Mouse (Mus musculus) CH12F3 (cell line): Measurements from ENCODE around the gene Eif3d.

ENCODE experiments used
- in situ Hi-C: fragments of 300-500 bp; cut with MboI; formaldehyde crosslinking; loops from 2 replicates; pipeline ENCODE4 v1.14.3; 2020; ENCODE audit warnings: low sequenced_read_pairs

The Eif3d gene

DNA sequence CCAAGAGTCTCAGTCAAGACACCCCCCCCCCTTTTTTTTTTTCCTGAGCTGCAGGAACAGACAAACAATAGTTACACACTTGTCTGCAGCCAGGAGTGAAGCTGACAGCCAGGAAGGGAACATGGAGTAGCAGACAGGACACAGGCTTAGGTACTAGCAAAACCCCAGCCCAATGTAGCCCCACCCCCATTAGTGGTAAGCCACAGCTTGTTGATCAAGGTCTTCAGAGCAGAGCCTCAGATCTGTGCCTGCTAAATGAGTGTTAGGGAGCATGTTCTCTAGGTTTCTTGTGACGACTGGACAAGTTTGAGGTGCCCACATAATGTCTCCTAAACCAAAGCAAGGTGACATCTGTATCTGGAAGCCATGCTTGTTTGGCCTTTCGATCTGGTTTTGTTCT, 16.3 kb downstream of the Eif3d start:
- in situ Hi-C loops = no loop called here

DNA sequence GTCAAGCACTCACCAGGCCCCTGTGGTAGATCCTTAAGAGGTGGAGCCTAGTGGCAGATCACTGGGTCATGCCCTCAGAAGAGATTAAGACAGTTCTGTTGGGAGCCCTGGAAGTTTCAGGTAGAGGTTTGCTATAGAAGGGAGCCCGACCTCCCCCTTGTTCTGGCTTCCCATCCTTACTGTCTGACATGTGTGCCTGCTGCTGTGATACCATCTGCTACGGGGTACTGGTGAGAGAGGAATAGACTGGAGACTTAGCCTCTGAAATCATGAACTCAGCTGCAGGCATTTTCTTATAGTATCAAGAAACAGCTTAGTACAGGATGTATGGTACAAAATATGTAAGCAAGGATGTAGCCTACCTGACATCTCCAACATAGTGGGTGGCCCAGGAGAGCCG, 17.7 kb downstream of the Eif3d start:
- in situ Hi-C loops = no loop called here

DNA sequence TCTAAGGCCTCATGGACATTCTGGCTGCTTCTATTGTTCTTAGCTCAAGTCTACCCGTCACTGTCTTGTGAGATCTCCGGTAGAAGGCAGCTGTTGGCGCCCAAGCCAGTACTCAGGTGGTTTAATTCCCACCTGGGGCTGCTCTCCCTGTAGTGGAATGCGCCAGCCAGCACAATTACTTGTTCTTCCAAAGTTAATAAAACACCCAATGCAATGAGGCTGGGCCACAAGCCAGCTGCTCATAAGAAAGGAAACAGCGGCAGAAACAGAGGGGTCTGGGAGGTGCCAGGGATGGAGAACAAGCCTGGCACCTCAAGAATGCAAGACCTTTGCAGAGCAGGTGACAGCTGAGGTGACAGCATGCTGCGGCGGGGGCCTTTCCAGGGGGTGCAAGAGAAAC, 21.6 kb downstream of the Eif3d start:
- in situ Hi-C loops = no loop called here

DNA sequence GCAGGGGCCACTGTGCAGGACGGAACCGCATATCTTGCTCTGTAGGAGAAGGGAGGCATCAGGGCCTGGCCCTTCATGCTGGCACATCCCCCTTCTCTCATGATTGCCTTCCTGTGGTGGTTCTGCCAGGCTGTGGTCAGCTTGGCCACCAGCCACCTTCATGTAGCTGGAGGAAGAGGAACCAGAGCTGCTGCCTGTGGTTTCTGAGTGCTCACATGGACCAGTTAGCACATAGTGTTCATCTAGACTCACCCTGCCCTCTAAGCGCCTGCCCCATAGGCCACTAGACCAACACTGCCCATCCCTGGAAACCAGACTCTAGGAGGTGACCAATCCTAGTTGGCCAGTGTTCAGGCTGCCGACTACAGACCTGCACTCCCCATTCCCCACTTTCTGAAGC, 24.9 kb downstream of the Eif3d start:
- in situ Hi-C loops = no loop called here

DNA sequence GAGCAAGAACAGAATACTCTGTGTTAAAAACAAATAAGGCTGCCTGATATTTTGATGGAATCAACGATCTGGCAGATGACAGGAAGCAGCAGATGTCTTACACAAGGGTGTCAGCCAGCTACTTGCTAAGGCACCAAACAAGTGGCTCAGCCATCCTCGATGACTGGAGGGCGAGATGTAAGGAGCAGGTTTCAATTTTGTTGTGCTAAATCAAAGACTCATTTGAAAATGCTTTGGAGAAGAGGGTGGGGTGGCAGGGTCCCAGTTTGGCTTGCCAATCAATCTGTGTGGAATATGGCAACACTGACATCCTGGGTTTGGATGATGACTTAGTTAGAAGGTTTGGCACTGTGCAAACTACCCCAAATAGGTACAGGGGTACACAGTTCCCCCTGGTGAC, 29.1 kb downstream of the Eif3d start:
- in situ Hi-C loops = no loop called here

DNA sequence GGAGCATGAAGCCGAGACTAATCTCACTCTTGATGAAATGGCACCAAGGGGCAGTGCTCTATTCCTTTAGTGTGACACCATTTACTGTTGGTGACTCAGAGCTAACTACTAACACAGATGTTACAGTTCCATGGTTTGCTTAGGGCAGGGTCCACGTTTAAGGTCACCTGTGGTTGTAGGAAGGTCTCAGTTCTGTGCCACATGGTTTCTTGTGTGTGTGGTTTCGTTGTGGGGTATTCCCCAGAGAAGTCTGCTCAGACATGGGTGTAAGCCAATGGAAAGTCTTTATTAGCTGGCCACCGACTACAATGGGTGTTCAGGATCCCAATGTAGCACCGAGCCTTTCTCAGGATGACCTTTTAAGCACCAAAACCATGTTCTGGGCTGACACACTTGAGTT, 32.1 kb downstream of the Eif3d start:
- in situ Hi-C loops = no loop called here

DNA sequence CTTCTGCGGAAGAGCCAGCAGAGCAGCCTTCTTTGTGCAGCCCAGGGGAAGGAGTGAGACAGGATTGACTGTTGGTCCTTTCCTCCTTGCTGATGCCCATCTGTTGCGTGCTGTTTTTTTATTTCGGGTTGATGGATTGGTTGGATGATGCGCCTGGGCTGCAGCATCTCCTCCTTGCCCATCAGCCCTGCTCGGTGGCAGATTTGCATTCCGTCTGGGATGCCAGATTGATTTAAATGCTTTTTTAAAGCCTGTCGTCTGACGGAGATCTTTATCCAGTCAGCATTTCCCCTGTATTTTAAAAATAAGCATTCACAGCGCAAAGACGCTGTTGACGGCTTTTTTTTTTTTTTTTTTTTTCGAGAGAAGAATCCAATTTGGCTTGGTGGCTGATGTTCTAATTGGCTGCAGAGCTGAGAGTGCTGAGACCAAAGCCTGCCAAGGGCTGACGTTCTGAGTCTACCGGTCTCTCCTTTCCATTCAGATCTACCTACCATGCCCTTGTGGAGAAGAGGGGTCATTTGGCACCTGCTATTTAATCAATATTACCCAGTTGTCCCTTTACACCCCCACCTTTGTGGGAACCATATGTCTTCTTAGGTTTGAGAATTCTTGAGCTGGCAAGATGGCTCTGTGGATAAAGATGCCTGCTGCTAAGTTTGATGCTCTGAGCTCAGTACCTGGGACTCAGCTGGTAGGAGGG, 34.8 kb downstream of the Eif3d start:
- in situ Hi-C loops = no loop called here

DNA sequence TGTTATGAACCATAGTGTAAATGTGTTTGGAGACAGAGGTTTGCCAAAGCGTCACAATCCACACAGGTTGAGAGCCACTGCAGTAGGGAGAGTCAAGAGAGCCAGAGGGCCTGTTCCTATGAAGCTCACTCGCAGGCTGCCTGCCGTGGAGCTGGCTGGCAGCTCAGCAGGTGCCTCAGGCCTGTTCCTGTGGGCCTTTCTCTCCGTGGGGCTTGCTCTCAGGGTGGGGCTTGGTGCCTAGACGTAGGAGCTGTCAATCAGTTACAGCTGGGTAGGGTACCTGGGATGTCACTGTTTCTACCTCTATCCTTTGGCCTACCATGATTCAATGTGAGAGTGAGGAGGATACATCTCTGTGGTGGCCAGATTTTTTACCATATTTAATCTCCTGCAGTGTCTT, 35.6 kb downstream of the Eif3d start:
- in situ Hi-C loops = no loop called here

DNA sequence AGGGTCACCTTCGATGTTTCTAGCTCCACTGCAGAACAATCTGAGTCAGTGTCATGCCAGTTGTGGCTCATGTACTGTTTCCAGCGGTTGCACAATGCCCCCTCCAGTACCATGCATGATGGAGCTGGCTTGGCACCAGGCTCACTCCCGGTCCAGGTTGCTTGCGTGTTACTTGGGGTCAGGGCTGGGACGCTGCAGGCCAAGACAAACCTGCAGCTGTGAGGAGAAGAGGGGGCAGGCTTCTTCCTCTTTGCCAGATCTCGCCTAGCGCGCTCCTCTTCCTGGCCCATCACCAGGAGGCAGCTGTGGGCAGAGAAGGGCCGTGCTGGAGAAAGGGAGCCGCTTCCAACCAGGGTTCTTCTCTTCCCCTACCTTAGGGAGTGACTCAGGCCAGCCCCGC, 36.3 kb downstream of the Eif3d start:
- in situ Hi-C loops = no loop called here

DNA sequence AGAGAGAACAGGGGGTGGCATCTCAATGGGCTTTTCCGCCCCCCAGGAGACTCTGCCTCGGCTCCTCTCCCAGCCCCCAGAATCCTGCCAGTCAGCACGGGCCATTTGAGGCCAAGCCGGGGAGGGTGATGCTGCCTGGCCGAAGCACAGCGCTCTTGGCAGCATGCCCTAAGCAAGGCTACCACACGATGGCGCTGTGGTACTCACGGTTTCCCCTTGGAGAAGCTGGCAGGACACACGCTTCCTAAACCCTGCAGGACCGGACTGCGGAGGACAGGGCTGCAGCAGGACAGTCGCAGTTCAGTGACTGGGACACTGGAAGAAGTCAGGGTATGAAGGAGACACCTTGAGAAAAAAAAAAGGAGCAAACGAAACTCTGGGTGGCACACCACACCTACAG, 36.8 kb downstream of the Eif3d start:
- in situ Hi-C loops = no loop called here

DNA sequence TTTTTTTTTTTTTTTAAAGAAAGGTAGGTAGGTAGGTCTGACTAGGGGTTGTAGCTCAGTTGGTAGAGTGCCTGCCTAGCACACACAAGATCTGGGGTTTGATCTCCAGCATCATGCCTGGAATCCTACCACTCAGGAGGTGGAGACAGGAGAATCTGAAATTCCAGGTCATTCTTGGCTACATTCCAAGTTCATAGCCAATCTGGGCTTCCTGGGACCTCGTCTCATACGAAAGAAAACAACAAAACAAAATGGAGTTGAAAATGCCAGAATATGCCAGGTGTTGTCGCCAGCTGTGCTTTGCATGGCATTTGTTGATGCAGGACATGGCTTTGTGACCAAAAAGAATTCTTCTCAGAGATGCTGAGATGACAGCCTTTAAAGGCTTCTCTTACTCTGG, 37.4 kb downstream of the Eif3d start:
- in situ Hi-C loops = no loop called here

DNA sequence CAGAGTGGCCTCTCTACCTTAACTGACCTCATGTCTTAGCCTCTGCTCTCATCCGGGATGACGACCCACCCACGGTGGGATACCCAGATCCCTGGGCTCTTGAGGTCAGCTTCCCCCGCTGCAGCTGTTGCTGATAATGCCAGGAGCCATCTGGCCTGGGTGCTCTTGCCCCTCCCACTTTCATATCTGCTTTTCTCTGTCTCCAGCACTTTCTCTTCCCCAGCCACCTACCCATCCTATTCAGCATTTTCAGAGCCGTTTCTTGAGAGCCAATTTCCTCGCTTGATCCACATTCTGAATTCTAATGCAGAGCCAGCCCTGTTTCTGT, 39.0 kb downstream of the Eif3d start:
- in situ Hi-C loops = no loop called here

DNA sequence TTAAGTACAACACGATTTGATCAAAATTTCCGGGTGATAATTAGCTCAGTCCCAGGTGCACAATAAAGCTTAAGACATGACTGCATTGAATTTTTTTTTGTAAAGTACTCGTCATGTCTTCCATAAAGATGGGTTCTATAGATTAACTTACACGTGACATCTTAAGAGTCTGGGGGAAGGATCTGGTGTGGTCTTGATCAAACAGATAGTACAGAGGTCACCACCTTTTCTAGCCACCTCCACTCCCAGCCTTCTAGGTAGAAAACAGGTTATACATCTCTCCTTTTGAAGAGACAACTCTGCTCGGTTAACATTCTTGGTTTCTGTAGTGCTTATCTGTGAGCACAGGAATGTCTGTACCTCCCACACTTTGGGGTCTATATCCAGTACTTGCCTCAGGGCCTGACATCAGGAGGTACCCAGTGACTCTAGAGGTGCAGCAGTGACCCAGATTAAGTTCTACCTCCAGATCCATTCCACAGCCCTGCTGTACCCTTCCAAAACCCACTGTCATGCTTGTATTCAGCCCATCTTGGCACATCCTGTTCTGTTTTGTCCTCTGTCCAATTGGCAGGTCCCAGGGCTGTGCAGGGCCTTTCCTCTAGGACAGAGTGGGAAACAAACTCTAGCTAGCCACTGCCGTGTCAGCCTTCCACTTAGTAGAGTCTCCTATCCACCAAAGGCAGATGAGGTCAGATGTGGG, 39.5 kb downstream of the Eif3d start:
- in situ Hi-C loops = no loop called here

DNA sequence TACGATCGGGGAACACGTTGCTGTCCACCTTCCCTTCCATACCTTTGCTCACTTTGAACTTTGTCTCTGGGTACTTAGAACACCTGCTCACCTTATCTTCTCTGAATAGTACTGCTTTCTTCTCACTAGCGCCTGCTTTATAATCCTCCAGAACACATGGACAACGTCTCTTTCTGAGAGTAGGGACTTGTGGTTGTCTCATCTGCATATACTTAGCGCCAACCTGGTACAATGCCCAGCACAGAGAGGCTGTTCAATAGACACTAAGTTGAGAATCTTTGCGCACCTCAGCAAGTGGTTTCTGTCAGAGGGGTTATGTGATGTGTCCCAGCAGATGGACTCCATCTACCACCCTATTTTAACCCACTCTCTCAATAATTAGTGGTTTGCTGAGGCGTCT, 40.8 kb downstream of the Eif3d start:
- in situ Hi-C loops = no loop called here

DNA sequence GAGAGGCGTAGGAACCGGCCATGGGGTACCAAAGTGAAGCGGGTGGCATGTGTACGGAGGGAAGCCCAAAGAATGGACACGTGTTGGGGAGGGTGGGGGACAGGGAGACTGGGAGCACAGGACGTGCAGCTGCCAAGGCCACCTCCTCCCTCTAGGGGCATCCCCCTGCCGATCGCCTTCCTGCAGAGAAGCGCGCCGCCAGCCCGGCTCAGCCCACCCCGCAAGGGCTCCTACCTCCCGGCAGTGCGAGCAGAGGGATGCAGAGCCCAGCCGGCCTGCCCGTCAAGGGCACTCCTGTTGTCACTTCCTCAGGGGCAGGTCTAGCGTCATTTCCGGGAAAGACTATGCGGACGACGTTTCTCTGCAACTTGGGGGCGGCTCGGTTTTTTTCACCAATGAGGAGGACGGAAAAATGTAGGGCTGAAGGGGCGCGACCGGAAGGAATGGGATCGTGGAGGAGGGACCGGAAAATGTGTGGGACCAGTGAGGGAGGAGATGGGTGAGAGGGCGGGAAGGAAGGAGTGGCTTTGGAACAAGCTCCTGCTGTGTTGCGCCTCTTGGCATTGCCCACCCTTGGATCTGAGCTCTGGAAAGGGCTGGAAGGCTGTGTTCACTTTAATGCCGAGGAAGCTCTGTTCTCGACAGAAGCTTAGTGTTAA, 41.8 kb downstream of the Eif3d start, which contains the start of gene Txn2:
TSS of gene Txn2 (minus strand) at position 334 of the 659 bp plus-strand sequence.
- in situ Hi-C loops = no loop called here

DNA sequence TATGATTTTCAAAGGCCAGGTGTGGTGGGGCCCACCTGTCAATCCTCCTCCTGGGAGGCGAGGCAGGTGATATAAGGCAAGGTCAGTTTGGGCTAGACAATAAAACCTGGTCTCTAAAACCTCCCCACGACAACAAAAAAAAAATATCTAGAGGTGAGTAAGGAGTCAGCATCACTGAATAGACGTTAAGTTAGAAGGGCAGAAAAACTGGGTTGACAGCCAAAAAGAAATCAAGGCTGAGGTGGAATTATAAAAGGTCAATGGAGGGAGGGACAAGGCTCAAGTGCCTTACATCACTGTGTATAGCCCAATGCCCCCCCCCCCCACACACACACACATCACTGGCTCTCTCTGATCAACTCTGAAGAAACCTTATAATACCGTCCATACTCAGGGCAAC, 42.5 kb downstream of the Eif3d start:
- in situ Hi-C loops = no loop called here

DNA sequence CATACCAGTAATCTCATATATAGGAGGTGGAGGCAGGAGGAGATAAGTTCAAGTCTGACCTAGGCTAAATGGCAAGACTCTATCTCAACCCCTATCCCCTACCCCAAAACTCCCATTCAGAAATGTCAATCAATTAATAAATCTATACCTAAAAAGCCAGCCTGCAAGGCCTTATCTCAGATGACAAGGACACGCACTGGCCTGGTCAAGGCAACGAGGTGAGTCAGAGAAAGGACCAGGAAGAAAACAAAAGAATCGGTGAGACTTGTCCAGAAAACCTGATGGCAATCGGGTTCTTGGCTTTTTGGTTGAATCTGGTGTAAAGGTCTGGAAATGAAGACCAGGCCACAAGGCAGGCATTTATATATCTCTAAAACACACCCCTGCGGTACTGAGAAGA, 43.7 kb downstream of the Eif3d start:
- in situ Hi-C loops = no loop called here

DNA sequence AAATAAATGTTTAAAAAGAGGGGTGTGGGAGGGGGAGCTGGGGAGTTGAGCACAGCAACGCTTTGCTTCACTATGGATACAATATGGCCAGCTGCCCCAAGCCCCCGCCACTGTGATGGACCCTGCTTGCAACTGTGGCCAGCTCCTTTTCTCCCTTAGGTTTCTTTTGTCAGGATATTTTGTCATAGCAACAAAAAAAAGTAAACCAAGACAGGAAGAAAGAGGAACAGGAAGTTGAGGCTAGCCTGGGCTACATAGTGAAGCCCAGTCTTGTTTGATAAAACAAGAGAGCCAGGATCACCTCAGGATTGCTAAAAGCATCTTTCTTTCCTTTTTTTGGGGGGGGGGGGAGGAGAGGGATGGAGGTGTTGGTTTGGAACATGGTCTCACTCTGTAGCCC, 45.4 kb downstream of the Eif3d start:
- in situ Hi-C loops = no loop called here

DNA sequence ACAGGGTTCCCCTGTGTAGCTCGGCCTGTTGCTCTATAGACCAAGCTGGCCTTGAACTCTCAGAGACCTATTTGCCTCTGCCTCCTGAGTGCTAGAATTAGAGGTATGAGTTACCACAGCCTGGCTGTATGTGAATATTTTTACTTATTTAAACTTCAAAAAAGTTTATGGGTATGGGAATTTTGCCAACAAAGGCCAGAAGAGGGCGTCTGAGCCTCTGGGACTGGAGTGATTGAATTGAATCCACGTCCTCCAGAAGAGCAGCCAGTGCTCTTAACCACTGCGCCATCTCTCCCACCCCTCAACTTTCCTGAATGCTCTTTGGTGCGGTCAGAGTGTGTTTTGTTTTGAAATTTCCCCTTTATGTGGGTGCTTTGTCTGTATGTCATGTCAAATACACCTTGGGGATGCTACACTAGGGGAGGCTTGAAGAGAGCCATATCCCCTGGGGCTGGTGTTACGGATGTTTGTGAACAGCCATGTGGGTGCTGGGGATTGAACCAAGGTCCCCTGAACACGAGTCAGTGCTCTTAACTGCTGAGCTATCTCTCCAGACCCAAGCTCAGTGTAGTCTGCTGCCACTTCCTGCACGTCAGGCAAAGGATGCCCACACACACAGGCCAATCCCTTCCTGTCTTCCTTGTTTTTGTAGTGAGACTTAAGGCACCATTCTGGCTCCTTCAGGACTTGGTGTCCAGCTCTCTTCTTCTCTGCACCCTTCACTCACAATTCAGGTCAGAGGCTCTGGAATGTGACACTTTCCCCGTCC, 47.2 kb downstream of the Eif3d start:
- in situ Hi-C loops = no loop called here

DNA sequence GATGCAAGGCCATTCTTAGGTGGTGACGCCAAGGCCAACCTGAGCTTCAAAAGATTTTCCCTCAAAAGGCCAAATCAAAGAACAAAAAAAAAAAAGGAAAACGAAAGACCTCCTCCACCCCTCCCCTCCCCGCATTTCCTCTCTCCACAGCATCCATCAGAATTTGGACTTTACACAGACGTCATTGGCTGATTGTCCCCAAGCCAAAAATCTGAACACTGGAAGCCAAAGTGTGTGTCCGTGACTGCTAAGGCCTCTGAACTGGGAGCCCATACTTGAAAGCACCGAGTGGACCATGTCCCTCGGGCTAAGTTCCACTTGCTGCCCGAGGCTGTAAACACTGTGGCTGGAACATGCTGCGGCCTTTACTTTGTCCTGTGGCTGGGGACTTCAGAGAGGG, 47.9 kb downstream of the Eif3d start:
- in situ Hi-C loops = no loop called here

DNA sequence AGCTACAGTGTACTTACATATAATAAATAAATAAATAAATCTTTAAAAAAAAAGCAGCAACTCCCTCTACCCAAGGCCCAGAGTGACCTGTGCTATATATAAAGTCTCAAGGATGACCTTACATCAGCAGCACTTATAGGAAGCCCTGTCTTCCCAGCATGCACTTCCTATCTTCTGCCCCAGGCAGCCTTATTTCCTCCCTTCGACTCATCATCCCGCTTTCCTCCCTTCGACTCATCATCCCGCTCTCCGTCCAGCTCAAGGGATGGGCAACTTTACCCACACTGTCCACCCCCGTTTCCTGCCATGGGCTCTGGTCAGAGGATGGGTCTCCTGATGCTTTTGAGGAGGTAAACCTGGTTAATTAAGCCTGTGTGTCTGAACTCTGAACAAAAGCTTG, 49.0 kb downstream of the Eif3d start:
- in situ Hi-C loops = no loop called here
